Mouse (Mus musculus): ENCODE data around the gene Mcfd2.
"Not testable (repeated sequence)": the region's sequence is repeated elsewhere in the genome, so short reads cannot be mapped to it uniquely, and the experiment has no call there.

Gene Mcfd2

DNA sequence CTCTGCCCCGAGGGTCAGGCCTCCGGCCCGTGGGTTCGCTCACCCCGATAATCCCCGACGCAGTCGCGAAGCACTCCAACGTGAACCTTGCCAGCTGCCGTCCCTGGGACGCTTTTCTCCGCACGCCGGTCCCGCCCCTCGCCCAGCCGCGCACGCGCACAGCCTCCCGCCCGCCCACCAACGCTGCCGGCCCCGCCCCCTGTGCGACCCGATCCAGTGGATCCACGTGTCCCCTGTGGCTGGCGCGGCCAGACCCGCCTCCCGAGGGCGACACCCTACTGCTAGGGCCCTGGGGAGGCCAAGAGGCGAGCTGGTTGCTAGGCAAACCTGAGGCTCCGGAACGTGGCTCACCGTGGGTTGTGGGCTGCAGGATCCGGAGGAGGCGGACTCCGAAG lies at the start of gene Mcfd2:
Mcfd2 (minus strand) TSS at position 144 of the 395 bp plus-strand sequence.
- peak; percentile 98 for DNase-seq

DNA sequence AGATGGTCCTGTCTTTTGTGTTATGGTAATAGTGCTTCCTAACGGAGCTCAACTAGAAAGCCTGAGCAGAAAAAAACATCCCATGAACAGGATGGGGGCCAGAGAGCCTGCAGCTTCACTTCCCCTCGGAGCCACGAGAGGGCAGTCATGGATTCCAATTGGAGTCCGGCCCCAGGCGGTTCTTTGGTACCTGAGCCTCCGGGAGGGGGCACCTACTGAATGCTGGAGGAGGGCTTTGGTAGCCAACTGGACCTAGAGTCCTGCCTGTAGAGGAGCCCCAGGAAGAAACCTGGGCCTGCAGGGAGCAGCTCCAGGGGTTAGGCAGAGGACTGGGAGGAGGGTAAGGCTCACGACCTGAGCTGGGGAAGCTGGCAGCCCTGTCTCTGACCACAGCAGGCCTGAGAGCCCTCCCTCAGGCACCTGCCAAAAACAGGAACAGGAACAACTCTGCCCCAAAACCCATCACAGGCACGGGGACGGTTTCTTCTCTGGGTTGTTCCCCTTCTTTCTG lies 49.3 kb upstream of the Mcfd2 start:
- DNase-seq, result peak; percentile 98

DNA sequence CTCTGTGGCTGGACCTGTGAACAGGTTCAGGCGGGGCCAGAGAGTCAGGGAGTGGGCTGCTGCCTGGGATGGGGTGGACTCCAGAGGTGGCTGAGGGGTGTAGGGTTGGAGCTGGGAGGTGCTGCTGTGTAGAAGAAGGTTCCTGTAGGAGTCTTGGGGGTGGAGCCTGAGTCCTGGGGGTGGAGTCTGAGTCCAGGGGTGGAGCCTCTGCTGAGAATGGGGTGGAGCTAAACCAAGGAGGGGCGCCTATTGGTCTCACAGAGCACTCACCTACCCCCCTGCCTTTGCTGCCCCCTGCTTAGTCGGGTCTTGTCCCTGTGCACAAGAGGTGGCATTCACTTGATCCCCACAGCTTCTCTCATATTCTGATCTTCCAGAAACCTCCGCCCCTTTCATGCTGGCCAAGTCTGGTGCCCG lies 48.8 kb upstream of the Mcfd2 start:
- DNase-seq, result peak; percentile 66

DNA sequence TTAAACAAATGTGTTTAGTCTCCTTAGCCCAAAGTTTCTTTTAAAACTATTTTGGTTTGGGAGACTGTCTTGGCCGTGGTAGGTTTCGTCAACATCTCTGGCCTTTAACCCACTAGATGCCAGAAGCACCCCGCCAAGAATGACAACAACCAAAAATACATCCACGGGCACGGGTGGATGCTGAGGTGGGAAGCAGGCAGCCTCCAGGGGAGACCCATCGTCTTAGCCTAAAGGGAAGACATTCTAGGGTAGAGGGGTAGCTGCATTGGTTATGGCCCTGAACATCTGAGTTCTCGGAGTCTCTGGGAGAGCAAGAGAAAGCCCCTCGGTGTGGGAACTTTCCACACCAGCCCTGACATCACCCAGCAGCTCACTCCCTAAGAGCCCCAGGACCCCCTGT lies 48.4 kb upstream of the Mcfd2 start:
- no peak for DNase-seq

DNA sequence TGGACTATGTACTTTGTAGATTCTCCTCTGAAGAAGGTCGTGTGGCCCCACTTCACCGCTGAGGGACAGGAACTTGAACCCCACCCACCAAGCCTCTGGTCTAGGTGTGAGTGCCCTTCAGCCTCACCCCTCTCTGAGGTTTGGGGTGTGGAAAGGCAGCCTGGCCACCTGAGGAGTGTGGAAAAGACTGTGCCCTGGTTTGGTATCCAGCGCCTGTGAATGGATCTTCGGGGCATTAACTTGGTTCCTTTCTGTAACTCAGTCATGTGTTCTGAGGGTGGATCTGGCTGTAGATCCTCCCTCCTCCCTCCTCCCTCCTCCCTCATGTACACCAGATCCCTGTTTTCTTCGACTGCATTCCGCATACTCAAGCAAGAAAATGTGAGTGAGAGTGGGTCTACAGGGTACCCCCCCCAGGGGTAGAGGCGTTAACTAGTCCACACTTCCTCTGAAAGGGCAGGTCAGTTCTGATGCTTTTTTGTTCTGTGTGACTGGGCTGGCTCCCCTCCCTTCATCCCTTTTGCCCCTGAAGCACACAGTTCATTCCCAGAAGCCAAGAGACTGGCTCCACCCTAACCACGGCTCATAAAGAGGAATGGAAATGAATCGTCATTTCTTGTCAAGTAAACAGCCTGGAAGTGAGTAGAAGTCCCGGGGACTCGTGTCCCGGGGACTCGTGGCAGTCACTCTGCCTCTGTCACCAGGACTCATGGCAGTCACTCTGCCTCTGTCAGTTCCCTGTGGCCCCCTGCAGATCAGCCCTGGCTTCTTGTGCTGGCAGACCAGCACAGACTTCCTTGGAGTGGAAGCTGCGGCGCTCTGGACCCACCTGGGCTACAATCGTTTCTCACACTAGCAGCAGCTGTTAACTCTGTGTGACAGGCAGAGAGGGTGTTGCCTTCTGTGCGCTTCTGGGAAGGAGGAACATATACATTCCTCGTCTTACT lies 47.5 kb upstream of the Mcfd2 start:
- DNase-seq, result no peak

DNA sequence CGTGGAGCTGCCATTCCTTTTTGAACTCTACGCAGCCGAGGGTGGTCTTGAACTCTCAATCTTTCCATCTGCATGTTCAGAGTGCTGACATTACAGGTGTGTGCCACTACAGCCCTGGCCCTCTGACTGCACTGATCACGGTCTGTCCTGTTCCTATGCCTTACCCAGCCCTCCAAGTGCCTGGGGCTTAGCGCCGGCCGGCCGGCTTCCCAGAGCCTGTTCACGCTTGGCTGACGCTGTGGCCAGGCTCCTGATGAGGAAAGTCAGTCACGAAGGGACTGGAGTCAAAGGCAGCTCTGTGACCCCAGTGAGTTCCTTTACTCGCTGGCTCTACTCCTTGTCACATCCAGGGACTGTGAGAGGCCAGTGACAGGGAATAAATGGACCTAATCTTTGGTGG lies 46.6 kb upstream of the Mcfd2 start:
- no peak for DNase-seq

DNA sequence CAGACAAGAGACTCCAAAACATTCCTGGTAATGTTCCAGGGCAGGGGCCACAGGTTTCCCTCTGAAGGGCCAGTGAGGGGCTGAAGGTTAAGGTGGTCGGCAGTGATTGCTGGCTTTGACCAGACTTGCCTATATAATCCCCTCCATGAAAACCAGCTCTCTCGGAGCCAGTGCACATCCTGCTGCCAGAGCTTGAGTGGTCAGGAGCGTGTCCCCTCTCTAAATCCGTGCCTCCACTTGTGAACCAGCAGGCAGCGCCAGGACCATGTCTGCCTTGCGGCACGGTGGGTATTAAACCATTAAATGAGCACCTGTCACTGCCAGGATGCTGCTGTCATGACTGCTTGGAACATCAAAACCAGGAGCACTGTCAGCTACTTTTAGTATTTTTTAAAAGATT lies 44.8 kb upstream of the Mcfd2 start:
- no peak for DNase-seq

DNA sequence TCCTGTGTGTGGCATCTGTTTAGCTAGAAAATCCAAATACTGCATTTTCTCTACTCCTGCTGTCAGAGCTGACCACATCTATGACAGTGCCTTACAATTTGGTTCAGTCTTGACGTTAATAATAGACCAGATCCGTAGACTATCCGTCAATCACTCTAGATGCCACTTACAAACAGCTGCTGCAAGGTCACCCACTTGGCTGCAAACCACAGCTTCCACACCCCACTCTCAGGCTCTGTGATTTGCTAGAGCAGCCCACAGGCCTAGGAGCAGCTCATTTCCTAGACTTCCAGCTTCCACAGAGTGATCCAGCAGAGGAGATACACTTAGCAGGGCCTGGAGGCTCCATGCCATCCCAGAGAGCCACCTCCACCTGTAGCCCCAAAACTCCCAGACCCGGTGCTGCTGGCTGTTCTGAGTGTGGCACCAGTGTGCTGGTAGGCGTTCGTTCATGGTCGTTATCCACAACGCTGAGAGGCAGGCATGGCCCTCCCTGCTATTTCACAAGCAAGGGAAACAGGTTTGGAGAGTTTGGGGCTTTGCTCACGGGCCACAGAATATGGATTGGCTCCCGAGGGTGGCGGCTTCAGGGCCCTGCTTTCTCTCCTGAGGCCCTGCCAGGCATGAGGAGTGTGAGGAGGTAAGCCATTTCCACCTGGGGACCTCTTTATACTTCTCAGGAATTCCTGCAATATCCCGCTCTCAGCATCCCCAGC lies 43.5 kb upstream of the Mcfd2 start:
- DNase-seq, result no peak

DNA sequence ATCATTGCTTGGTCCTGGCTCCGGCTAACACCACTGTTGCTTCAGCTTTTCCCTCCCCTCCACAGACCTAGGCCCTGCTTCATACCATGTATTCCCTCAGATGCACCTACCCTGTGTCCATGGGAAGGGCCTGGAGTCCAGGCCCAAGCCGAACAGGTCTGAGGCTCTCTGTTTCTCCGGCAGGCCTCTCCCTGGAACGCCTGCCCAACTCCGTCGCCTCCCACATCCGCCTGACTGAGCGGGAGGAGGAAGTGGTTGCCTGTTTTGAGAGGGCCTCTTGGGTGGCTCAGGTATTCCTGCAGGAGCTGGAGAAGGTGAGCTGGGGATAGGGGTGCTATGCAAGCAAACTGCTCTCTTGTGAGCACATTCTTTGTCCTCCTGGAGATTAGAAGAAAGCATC lies 41.0 kb upstream of the Mcfd2 start:
- DNase-seq, result peak; percentile 33

DNA sequence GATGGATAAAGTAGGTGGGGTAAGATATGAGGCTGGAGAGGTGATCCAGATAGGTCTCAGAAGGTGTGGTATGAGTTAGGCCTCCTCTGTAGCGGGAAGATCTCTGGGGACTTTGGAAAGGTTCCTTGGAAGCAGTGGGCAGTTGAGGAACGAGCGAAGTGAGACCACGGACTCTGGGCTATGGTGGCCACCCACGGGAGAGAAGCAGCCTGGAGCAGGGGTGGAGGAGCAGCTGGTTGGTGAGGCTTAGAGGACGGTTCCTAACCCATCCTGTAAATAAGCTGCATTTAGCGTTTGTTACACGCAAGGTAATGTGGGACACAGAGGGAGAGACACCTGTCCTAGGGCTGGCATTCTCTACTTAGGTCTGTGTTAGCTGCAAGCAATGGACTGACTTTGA lies 39.3 kb upstream of the Mcfd2 start:
- no peak for DNase-seq

DNA sequence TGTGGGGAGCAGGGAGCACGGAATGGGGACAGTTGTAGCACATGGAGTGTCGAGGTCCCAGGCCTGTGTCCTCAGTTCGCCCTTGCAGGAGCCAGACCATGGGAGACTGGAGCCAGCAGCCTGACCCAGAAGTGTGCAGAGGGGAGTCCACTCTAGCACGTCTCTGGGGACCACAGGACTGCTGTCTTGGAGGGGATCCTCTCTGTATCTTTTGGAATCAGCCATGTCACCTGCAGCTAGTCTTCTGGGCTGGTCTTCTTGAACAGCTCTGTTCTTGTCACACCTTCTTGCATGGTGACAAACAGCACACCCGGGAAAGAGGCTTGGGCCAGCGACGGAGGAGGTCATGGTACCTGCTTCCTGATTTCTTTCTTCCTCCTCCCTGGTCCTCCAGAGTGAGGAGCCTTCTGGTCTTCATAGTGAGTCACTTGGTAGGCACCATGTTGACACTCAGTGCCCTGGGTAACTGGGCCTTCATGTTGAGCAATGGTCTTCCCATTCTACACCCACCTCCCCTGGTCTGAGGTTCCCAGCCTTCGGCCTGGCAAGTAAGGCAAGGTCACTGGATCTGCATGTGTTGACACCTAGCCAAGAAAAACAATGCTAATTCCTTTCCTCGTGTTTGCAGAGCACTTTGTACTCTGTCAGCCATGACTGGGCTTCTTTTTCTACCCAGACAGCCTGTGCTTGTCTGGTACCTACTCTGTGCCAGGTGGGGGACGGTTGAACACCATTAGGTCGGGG lies 38.6 kb upstream of the Mcfd2 start:
- DNase-seq, result no peak

DNA sequence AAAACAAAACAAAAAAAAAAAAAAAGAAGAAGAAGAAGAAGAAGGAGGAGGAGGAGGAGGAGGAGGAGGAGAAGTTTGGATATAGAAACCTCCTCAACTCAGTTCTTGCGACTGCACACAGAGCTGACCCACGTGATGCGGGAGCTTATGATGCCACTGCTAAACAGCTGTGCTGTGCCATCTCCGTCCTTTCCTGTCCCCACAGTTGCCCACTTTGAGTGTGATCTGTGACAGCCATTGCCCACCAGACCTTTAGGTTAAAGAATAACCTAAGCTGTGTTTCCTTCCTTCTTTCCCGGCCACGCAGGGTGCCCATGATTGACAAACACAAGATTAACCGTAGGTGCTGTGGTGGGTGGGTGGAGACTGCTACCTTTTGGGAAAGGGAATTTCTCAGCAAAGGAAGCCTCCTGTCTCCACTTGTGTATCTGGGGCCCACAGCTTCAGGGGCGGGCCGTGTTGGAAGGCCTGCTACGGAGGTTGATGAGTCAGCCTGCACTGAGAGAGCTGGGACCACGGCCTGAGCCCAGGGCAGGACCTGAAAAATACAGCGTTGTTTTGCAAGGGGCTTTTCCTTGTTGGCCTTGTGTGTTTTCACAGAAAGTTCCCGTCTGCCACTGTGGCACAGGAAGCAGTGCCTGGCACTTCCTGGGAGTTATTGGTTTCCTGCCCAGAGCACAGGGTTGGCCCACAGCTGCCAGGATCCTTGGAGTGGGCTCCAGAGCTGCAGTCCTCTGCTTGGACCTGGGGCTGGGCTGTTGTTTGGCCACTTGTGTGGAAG lies 36.5 kb upstream of the Mcfd2 start:
- DNase-seq, result no peak

DNA sequence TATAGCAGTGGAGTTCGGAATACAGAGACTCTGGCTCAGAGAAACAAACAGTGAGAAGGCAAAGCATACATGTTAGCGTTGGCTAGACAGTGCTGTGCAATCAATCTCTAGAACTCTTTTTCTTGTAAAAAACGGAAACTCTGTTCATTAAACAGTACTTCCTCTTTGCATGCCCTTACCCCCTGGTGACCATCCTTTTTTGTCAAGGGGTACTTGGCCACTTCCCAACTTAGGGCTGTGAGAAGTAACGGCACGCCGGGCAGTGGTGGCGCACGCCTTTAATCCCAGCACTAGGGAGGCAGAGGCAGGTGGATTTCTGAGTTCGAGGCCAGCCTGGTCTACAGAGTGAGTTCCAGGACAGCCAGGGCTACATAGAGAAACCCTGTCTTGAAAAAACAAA lies 35.9 kb upstream of the Mcfd2 start:
- not testable (repeated sequence) for DNase-seq

DNA sequence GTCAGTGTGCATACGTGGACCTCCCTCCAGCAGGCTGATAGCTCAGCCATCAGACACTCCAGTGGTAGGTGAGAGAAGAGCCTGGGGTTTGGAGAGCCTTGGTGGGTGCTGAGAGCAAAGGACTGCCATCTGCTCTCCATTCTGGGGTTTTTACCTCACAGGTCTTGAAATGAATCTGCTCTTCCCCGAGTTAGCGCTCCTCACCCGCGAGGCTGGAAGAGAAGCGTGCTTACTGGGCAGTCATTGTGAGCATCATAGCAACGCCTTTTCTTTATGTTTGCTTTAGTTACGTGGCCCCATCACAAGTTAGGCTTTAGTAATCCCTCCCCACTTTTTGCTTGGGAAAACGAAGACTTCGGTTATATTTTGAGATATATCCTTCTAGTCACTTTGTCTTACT lies 34.6 kb upstream of the Mcfd2 start:
- peak; percentile 41 for DNase-seq

DNA sequence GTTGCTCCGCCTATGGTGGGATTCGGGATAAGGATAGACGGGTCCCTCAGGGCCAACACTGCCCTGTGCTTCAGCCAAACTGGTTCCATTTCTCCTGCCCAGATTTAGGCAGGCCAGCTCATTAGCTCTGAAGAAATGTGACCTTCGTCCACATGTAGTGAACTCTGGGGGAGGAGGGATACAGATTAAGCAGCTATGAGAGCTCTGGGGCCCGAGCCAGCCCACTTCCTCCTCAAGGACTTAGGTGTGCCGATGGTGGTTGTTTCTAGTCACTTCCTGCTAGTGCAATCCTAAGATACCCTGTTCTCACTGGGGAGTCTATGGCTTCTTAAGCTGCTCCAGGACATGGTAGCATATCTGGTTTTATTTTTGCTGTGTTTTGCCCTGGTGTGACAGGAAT lies 33.2 kb upstream of the Mcfd2 start:
- peak; percentile 66 for DNase-seq

DNA sequence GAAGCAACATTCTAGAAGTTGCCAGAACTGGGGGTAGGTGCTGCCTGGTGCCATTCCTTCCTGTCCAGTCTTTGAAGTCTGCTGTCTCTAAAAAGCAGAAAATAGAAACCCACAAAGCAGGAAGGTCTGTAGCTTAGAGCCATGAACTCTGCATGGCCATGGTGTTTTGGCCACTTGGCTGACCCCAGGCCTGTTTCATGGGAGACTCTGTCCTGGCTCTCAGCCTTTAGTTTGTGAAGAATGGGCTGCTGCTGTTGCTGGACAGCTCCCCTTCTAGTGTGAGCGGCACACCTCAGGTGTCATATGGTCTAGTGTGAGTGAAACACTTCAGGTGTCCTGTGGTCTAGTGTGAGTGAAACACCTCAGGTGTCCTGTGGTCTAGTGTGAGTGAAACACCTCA lies 31.0 kb upstream of the Mcfd2 start:
- DNase-seq, result not testable (repeated sequence)

DNA sequence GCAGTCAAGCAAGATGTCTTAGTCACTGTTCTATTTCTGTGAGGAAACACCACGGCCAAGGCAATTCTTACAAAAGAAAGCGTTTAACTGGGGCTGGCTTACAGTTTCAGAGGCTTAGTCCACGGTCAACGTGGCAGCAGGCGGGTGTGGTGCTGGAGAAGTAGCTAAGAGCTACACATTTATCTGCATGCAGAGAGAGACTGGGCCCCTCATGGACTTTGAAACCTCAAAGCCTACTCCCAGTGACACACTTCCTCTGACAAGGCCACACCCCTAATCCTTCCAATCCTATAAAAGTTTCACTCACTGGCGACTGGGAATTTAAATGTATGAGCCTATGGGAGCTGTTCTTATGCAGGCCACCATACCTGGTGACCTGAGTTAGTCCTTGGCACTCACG lies 30.0 kb upstream of the Mcfd2 start:
- no peak for DNase-seq

DNA sequence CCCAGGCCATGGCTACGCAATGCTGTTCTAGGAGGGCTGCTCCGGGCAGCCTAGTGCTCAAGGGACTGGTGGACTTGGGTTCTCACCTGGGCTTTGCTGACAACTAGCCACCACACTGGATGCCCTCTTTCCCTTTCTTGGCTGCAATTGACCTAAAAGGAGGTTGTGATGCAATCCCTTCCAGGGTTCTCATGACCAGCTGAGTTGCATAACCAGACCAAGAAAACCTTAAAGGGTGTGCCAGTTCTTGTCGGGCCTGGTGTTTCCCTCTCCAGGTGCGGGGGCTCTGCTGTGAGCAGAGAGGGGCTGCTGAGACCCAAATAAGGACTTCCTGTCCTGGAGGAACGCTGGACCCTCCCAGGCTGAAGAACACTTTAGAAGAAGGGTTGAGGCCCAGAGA lies 27.4 kb upstream of the Mcfd2 start:
- DNase-seq, result no peak

DNA sequence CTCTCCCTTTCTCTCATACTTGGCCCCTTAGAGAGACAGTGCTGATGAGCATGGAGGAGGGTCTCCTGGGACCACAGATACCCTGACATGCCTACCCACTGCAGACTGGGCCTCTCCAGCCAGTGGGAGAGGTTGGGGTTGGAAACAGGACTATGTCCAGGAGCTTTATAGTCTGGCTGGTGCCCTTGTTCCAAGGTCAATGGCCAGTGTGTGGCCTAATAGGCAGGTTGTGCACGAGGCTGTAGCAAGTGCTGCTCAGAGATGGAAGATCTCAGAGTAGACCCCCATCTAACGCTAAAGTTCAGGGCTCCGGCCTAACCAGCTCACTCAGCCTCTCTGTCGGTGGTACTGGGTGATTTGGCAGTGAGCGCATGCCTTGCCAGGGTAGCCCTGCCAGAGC lies 26.0 kb upstream of the Mcfd2 start:
- DNase-seq, result no peak

DNA sequence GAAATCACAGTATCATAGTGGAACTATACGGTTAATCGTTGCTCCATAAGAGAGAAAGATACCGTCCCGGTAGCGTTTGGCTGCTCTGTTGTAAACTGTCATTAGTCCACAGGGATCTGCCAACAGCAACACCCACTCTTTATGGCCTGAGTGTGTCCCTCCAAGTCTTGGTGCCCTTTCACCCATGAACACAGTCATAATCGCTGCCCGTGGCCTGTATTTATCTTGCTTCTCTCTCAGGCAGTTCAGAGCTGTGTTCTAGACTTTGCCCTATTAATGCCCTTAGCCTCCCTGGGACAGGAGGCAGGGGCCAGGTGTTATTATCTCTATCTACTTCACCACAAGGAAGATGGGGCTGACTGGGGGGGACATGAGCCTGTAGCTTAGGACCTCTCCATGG lies 25.3 kb upstream of the Mcfd2 start:
- DNase-seq, result no peak

DNA sequence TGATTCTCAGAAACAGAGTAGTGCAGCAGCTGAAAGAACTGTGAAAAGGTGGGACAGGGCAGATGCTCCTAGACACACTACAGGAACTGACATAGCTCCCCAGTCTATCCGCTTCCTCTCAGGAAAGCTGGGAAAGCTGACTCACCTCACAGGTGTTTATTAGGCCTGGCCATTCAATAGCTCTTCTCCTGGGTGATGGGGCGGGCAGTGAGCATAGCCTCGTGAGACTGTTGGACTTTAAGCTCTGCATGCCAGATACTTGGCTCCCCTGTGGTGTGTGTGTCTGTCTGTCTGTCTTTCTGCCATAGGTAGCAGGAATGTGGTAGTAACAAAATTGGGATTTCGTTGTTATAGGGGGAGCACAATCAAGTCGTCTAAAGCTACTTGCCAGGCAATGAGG lies 23.6 kb upstream of the Mcfd2 start:
- no peak for DNase-seq

DNA sequence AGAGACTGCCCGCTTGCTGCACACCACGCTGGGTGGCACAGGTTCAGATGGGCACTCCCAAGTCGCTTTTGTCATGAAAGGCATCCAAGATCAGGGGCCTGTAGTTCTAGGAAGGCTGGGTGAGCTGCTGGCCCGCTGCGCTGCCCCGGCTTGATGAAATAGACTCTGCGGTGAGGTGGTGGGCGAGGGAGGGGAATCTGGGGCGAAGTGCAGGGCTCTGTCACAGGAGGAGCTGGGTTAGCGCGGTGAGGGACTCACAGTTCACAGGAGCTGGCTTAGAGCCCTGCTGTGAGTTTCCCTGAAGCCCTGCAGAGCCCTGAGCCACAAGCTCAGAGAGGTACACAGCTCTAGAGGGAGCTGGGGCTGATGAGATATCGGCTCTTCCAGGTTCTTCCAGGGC lies 22.4 kb upstream of the Mcfd2 start:
- DNase-seq, result no peak
